Mouse (Mus musculus) c-Kit-positive CD71-positive TER-119-positive erythroid progenitor cells, embryonic 14.5 days (primary cell): ENCODE measurements around the gene Naa15.
"Not testable (repeated sequence)": the region's sequence is repeated elsewhere in the genome, so short reads cannot be mapped to it uniquely, and the experiment has no call there.

ENCODE experiments used
- DNase-seq: peaks from one replicate; pipeline ENCODE4 v3.0.0-alpha.2; 2013; ENCODE audit warnings: low spot score

The Naa15 gene

DNA sequence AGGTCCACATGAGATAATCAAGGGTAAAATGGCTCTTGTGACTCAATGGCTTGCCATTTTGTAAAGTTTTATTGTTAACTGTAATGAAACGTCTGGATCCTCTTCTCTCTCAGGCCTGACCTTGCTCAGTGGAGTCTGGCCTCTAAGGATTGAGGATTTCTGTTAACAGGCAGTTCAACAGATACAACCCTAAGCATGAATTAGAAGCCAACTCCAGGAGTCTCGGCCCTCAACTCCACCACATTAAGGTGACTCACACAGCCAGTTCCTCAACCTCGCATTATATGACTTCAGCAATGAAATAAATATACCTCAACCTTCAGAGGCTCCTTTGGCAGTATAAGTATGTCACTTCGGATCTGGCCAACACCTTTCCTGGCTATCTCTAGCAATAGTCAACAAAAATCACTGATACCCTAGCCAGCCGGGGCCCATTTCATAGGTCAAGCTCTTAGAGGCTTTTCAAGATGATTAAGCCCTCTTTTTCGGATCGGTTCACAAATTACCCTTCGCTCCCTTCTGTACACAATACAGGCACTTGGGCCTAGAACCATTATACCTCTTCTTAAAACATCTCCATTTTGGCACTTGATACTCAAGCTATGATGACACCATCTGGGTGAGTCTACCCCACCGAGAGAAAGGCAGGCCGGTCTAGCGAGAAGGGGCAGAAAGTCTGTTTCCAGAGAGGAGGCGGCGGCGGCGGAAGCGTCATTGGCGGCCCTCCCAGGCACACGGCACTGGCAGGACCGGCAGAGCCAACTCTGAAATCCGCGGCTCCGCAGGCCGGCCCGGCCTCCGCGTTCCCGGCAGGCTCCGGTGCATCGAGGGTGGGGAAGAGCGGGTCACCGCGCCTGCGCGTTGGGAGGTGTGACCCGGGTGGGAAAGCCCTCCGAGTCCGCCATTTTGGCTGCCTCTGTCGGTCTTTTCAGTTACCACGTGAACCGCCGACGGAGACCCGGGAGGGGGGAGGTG is at the start of gene Naa15:
Naa15 (plus strand) TSS at position 51 of the 975 bp plus-strand sequence.
- peak; percentile 93 for DNase-seq

GRCm38 (mm10) chr3:51365517-51365882 is 49.4 kb upstream of the Naa15 start:
- no peak for DNase-seq

DNA sequence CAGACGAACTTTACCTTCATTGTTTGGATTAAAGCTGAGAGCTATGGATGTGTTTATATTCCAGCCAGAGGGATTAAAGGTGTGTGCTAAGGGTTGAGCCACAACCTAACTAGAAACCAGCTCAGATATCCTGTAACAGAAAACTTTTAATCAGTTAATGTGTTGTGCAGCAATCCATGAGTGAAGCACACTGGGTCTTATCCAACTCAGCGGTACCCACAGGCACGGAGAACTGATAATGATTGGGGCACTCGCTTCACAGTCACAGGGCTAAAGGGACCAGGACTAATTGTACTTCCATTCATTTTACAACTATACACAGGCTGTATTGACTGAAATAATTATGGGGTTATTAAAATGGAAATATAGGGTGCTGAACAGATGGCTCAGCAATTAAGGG is 48.0 kb upstream of the Naa15 start:
- no peak for DNase-seq

DNA sequence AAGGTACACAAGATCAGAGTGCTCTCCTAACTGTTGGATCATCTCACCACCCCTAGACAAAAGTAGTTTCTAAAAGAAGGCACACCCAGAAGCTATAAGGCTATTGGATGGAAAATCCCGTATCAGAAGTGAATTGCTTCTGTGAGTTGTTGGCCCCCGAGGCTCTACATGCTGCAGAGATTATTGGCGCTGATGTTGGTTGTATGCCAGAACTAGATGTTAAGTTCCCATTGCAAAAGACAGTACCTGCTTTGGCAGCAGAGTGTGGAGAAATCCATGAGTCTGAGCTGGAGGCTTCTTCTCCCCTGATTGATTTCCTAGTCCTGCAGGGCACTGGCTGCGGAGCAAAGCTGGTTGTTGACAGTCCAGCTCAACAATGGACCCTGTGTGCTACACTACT is 46.9 kb upstream of the Naa15 start:
- DNase-seq = no peak

DNA sequence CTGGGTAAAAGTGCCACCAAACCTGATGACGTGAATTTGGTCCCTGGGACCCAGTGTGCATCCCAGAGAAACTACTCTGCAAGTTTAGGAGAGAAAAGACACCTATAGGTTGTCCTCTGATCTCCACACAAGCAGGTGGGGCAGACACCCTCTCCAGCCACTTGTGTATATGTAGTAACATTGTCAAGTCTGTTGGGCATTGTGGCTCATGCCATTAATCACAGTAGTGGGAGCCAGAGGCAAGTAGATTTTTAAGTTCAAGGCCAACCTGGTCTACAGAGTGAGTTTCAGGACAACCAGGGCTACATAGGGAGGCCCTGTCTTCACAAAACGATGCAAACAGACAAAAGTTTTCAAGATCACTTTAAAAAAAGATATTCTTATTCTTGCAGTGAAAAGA is 43.1 kb upstream of the Naa15 start:
- no peak for DNase-seq

- DNase-seq = no peak
These were observed 42.1 kb upstream of the Naa15 start for GRCm38 (mm10) chr3:51372883-51373282.

- DNase-seq = no peak
These were observed 41.4 kb upstream of the Naa15 start for GRCm38 (mm10) chr3:51373544-51373943.

DNA sequence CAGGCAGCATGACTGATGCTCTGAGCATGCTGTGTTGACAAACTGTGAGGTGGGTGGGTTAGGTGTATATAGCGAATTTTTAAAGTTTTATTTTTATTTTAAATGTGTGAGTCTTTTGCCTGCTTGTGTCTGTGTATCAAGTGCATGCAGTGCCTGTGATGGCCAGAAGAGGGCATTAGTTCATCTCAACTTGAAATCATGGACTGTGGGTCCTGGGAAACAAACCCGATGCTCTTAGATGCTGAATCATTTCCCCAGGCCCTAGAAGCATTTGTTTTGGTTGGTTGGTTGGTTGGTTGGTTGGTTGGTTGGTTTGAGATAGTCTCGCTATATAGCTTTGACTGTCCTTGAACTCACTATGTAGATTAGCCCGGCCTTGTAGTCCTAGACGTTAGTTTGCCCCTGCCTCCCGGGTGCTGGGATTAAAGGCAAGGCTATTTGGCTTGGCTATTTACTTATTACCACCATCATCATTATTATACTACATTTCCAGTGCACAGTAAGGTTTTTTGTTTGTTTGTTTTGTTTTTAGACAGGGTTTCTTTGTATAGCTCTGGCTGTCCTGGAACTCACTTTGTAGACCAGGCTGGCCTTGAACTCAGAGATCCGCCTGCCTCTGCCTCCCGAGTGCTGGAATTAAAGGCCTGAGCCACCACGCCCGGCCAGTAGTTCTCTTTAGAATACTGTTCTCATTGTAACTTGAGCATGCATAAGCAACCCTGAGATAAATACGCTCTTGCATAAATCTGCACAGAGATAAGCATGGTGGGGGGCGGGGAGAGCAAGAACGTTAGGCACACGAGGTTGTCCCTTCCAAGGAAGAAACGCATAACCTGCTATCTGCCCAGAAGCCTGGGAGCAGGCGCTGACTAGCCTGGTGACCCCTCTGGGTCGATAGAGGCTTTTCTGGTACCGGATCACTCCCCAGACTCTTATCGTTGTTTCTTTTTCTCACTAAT is 39.4 kb upstream of the Naa15 start:
- peak; percentile 73 for DNase-seq

GRCm38 (mm10) chr3:51377878-51378664 is 36.9 kb upstream of the Naa15 start:
- DNase-seq = peak; percentile 63

DNA sequence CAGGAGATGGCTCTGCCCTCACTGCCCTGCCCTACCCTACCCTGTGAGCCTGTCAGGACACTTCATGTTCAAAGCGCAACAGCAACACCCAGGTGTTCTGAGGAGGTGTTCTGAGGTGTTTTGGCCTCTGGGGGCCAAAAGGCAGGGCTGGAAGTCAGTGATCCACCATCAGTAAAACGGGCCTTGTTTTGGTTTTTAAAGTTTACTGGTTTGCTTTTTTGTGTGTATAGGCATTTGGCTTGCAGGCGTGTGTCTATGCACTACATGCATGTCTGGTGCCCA is 36.3 kb upstream of the Naa15 start:
- DNase-seq = no peak

- DNase-seq = no peak
These were observed 34.9 kb upstream of the Naa15 start for GRCm38 (mm10) chr3:51379786-51380659.

DNA sequence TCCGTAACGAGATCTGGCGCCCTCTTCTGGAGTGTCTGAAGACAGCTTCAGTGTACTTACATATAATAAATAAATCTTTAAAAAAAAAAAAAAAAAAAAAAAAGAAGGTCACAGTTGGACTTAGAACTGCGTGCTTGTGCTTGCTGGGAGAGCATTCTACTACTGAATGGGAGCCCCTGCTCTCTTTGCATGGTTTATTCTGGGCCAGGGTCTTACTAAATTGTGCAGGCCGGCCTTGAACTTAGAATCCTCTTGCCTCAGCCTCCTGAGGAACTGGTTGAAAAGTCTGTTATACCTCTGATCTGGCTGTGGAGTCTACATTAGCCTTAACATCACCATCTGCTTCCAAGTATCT is 34.3 kb upstream of the Naa15 start:
- no peak for DNase-seq

- DNase-seq = no peak
These were observed 31.5 kb upstream of the Naa15 start for GRCm38 (mm10) chr3:51383409-51383808.

- DNase-seq = no peak
These were observed 28.4 kb upstream of the Naa15 start for GRCm38 (mm10) chr3:51386441-51387133.

GRCm38 (mm10) chr3:51387134-51387451 is 27.9 kb upstream of the Naa15 start:
- DNase-seq = no peak

- no peak for DNase-seq
These were observed 27.0 kb upstream of the Naa15 start for GRCm38 (mm10) chr3:51387868-51388381.

- DNase-seq = peak; percentile 73
These were observed 26.0 kb upstream of the Naa15 start for GRCm38 (mm10) chr3:51388904-51389303.

DNA sequence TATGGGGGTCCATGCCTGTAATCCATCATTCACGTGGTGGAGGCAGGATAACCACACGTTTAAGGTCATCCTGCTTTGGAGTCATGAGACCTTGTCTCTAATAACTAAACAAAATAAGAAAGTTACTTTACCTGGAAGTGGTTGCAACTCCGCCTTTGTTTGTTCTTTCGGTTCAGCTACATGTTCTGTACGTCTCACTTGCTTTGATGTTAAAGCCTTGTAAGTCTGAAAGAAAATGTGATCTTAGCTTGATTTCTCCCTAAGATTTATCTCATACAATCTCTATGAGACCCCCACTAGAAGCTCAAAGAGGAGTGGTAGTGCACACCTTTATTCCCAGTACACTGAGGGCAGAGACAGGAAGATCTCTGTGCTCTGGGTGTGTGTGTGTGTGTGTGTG is 23.9 kb upstream of the Naa15 start:
- no peak for DNase-seq

DNA sequence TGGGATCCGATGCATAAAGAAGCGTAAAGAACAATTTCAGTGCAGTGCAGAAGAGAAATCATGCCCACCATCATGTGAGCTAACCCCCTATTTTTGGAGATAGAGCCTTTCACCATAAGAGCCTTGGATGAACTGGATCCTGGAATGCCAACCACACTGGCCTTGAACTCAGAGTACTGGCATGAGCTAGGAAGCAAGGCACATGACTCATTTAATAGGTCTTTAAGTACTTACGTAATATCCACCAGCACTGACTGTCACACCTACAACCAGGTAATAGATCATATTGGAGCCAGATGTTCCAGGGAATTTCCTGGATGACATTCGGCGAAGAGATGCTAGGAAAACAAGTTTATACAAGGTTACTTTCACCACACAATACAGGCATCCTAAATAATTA is 23.4 kb upstream of the Naa15 start:
- no peak for DNase-seq

DNA sequence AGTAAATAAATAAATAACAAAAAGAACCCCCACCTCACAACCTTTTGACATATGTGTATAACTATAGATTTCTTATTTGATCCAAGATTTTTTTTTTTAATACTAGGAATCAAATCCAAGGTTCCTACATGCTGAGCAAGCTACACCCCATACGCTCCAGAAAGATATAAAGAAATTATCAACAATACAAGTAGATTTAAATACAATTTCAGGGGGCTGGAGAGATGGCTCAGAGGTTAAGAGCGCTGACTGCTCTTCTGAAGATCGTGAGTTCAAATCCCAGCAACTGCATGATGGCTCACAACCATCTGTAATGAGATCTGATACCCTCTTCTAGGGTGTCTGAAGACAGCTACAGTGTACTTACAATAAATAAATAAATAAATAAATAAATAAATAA is 21.9 kb upstream of the Naa15 start:
- not testable (repeated sequence) for DNase-seq

GRCm38 (mm10) chr3:51393651-51394050 is 21.3 kb upstream of the Naa15 start:
- DNase-seq = no peak
